Mouse (Mus musculus) stomach, embryonic 14.5 days (tissue): ENCODE results near the gene Ap1g1. TPM values are rescaled to one million over a fixed set of nuclear protein-coding genes. Genes with fewer than 3 reads are reported as not detected.

Experiments used
- ATAC-seq: fragments of 200-750 bp; cut with Nextera tagmentation; 2 replicates; pipeline ENCODE4 v1.8.0; 2017; ENCODE audit warnings: low read depth, moderate TSS enrichment; ENCODE audit not compliant: insufficient number of reproducible peaks, insufficient read depth, low FRiP score
- H3K27ac ChIP-seq: fragments of 300-500 bp; sonication (generic); 2 replicates; pipeline ENCODE4 v1.5.1; 2014; ENCODE audit warnings: mild to moderate bottlenecking, low read length, moderate library complexity, mixed read lengths
- H3K27me3 ChIP-seq: fragments of 300-500 bp; sonication (generic); 2 replicates; pipeline ENCODE4 v1.6.1; 2014; ENCODE audit warnings: low read length, control low read depth, mixed read lengths; ENCODE audit not compliant: control insufficient read depth, insufficient read depth
- H3K36me3 ChIP-seq: fragments of 300-500 bp; sonication (generic); 2 replicates; pipeline ENCODE4 v1.6.1; 2014; ENCODE audit warnings: mild to moderate bottlenecking, control low read depth, low read length, moderate library complexity, mixed read lengths; ENCODE audit not compliant: control insufficient read depth, insufficient read depth
- H3K4me1 ChIP-seq: fragments of 300-500 bp; sonication (generic); 2 replicates; pipeline ENCODE4 v1.6.1; 2014; ENCODE audit warnings: low read length, control low read depth, mixed read lengths; ENCODE audit not compliant: control insufficient read depth, insufficient read depth
- H3K4me2 ChIP-seq: fragments of 300-500 bp; sonication (generic); replicated peaks from 2 replicates; pipeline ENCODE4 v1.6.1; 2014; ENCODE audit warnings: low read depth, low read length, control low read depth
- H3K4me3 ChIP-seq: fragments of 300-500 bp; sonication (generic); 2 replicates; pipeline ENCODE4 v1.5.1; 2014; ENCODE audit warnings: low read depth, low read length, control low read depth
- H3K9ac ChIP-seq: fragments of 300-500 bp; sonication (generic); replicated peaks from 2 replicates; pipeline ENCODE4 v1.6.1; 2014; ENCODE audit warnings: low read depth, mild to moderate bottlenecking, control low read depth, low read length, moderate library complexity, mixed read lengths
- H3K9me3 ChIP-seq: fragments of 300-500 bp; sonication (generic); 2 replicates; pipeline ENCODE4 v1.6.1; 2016; ENCODE audit warnings: low read depth, low read length, control low read depth; ENCODE audit not compliant: control insufficient read depth
- WGBS: fragments of 180-500 bp; shearing (Covaris S2); extraction: QIAGEN DNeasy Blood & Tissue Kit; methylation state at CpG from one replicate; pipeline ENCODE4 v1.1.7; 2014; 5-methylcytosine and 5-hydroxymethylcytosine counted together
- polyA plus RNA-seq: library from polyadenylated mRNA; unstranded; fragments of >200 nt; fragmentation: Nextera tagmentation; extraction: Ambion mirVana; gene quantifications from 2 replicates; pipeline ENCODE4 v1.2.1, GENCODE M21; 2014

Ap1g1 gene
- polyA plus RNA-seq, 1 experiment from 2014 or later = 39.2 TPM

- WGBS = 73% methylated on average over 5 of the region's 5 CpGs
- Histone ChIP-seq H3K9me3 (no peaks in the 10 kb centered on the region), H3K4me3 (no peak overlapping the region), H3K36me3 (peaks cover 19% of the 10 kb centered on the region; the same call in 1 of the 2 replicates), H3K4me1 (no peaks in the 10 kb centered on the region), H3K27ac (no peak overlapping the region), H3K9ac (no peak overlapping the region), H3K27me3 (no peaks in the 10 kb centered on the region), H3K4me2 (no peak overlapping the region)
- ATAC-seq = no peak
Observed at GRCm38 (mm10) chr8:109880012-109880662, 101.8 kb downstream of the Ap1g1 start.

- Histone ChIP-seq H3K27me3 (no peaks in the 10 kb centered on the region), H3K27ac (no peak overlapping the region), H3K4me3 (no peak overlapping the region), H3K9me3 (no peaks in the 10 kb centered on the region), H3K4me2 (no peak overlapping the region), H3K36me3 (0 out of 2 replicates have a peak, but pooled peaks cover 6% of the 10 kb centered on the region), H3K9ac (no peak overlapping the region), H3K4me1 (no peaks in the 10 kb centered on the region)
- ATAC-seq = no peak
Observed at GRCm38 (mm10) chr8:109885294-109885693, 106.9 kb downstream of the Ap1g1 start.

GRCm38 (mm10) chr8:109889211-109889610, 110.9 kb downstream of the Ap1g1 start:
- H3K9ac ChIP-seq = no peak overlapping the region
- WGBS = 100% methylated on average over 1 of the region's 1 CpGs
- H3K4me3 ChIP-seq = no peak overlapping the region
- no peak overlapping the region for H3K27ac ChIP-seq
- H3K36me3 ChIP-seq = 0 out of 2 replicates have a peak, but pooled peaks cover 11% of the 10 kb centered on the region
- no peak for ATAC-seq
- no peaks in the 10 kb centered on the region for H3K4me1 ChIP-seq
- H3K4me2 ChIP-seq = no peak overlapping the region
- no peaks in the 10 kb centered on the region for H3K9me3 ChIP-seq
- H3K27me3 ChIP-seq = no peaks in the 10 kb centered on the region

GRCm38 (mm10) chr8:109890794-109891585, 112.6 kb downstream of the Ap1g1 start:
- H3K27me3 ChIP-seq = no peaks in the 10 kb centered on the region
- no peak overlapping the region for H3K9ac ChIP-seq
- ATAC-seq = no peak
- H3K4me1 ChIP-seq = no peaks in the 10 kb centered on the region
- H3K9me3 ChIP-seq = no peaks in the 10 kb centered on the region
- no peak overlapping the region for H3K4me2 ChIP-seq
- no peak overlapping the region for H3K27ac ChIP-seq
- H3K36me3 ChIP-seq = 0 out of 2 replicates have a peak, but pooled peaks cover 11% of the 10 kb centered on the region
- 93% methylated on average over 3 of the region's 3 CpGs for WGBS
- H3K4me3 ChIP-seq = no peak overlapping the region

GRCm38 (mm10) chr8:109894636-109895035, 116.3 kb downstream of the Ap1g1 start:
- no peak overlapping the region for H3K4me3 ChIP-seq
- no peak for ATAC-seq
- H3K27me3 ChIP-seq = no peaks in the 10 kb centered on the region
- no peaks in the 10 kb centered on the region for H3K9me3 ChIP-seq
- H3K36me3 ChIP-seq = 0 out of 2 replicates have a peak, but pooled peaks cover 7% of the 10 kb centered on the region
- H3K27ac ChIP-seq = no peak overlapping the region
- no peaks in the 10 kb centered on the region for H3K4me1 ChIP-seq
- whole genome bisulfite sequencing = 100% methylated on average over 1 of the region's 1 CpGs
- no peak overlapping the region for H3K4me2 ChIP-seq
- no peak overlapping the region for H3K9ac ChIP-seq

- H3K4me3 ChIP-seq = no peak overlapping the region
- 71% methylated on average over 12 of the region's 12 CpGs for WGBS
- no peak overlapping the region for H3K9ac ChIP-seq
- 0 out of 2 replicates have a peak, but pooled peaks cover 7% of the 10 kb centered on the region for H3K36me3 ChIP-seq
- no peak overlapping the region for H3K4me2 ChIP-seq
- no peak overlapping the region for H3K27ac ChIP-seq
- no peak for ATAC-seq
- no peaks in the 10 kb centered on the region for H3K4me1 ChIP-seq
- H3K9me3 ChIP-seq = no peaks in the 10 kb centered on the region
- H3K27me3 ChIP-seq = no peaks in the 10 kb centered on the region
Observed at GRCm38 (mm10) chr8:109895355-109895754, 117.0 kb downstream of the Ap1g1 start.

- no peak overlapping the region for H3K27ac ChIP-seq
- ATAC-seq = no peak
- H3K4me3 ChIP-seq = no peak overlapping the region
- H3K36me3 ChIP-seq = peaks cover under 1% of the 10 kb centered on the region; the same call in 1 of the 2 replicates
- no peaks in the 10 kb centered on the region for H3K4me1 ChIP-seq
- H3K9ac ChIP-seq = no peak overlapping the region
- no peaks in the 10 kb centered on the region for H3K9me3 ChIP-seq
- no peak overlapping the region for H3K4me2 ChIP-seq
- no peaks in the 10 kb centered on the region for H3K27me3 ChIP-seq
Observed at GRCm38 (mm10) chr8:109902379-109902778, 124.0 kb downstream of the Ap1g1 start.

GRCm38 (mm10) chr8:109903909-109904469, 125.6 kb downstream of the Ap1g1 start:
- no peak overlapping the region for H3K9ac ChIP-seq
- H3K27me3 ChIP-seq = no peaks in the 10 kb centered on the region
- no peak for ATAC-seq
- H3K4me1 ChIP-seq = no peaks in the 10 kb centered on the region
- no peak overlapping the region for H3K27ac ChIP-seq
- no peak overlapping the region for H3K4me3 ChIP-seq
- WGBS = 72% methylated on average over 10 of the region's 10 CpGs
- H3K36me3 ChIP-seq = peaks cover 7% of the 10 kb centered on the region; the same call in 1 of the 2 replicates
- no peak overlapping the region for H3K4me2 ChIP-seq
- no peaks in the 10 kb centered on the region for H3K9me3 ChIP-seq
